In genomic region chr13:112926796-112927195, GRCm38 (mm10) we compare ENCODE assay signal across 8 mouse cellular contexts. TPM values are rescaled to one million over a fixed set of nuclear protein-coding genes. Genes with fewer than 3 reads are reported as not detected.
DNase-seq lines count a peak whose midpoint lies in the region; TF ChIP-seq lines count a peak whose summit lies in the region.

No protein-coding gene starts in this region.

- no peak for TF ChIP-seq CTCF in CH12.LX (conservative IDR thresholded peaks at IDR 0.05 in 1 of 2, IDR thresholded peaks at IDR 0.05 in 1 of 2; ENCODE audit: low read depth in 2 of 2, low read length in 2 of 2)

- H3K4me2 ChIP-seq in CH12.LX (ENCODE audit: insufficient read depth, low read depth, poor library complexity, severe bottlenecking): no peak overlapping the region

- under 1% methylated on average over 19 of the region's 19 CpGs for WGBS in heart, embryonic 10.5 days

- no peak for TF ChIP-seq POLR2A in CH12.LX (IDR thresholded peaks at IDR 0.05; ENCODE audit: low read depth, low read length)

- peak overlapping the region; percentile 12; the same call in 1 of the 2 replicates for H3K27ac ChIP-seq in CH12.LX (ENCODE audit: insufficient read depth, low read depth)
- peak overlapping the region; percentile 90 for H3K27ac ChIP-seq in heart, embryonic 10.5 days

- peaks cover 53% of the 10 kb centered on the region for H3K79me2 ChIP-seq in CH12.LX (replicated peaks; ENCODE audit: control insufficient read depth, extremely low read depth, insufficient read depth, poor library complexity, severe bottlenecking)

- H3K27me3 ChIP-seq in CH12.LX (replicated peaks): no peaks in the 10 kb centered on the region
- H3K27me3 ChIP-seq in heart, embryonic 10.5 days (ENCODE audit: insufficient read depth, poor library complexity, severe bottlenecking): no peaks in the 10 kb centered on the region

- peaks cover 7 to 28% of the 10 kb centered on the region in 2 experiments for H3K4me1 ChIP-seq in CH12.LX (ENCODE audit: control insufficient read depth in 1 of 2, insufficient read depth in 2 of 2)
- H3K4me1 ChIP-seq in heart, embryonic 10.5 days: peaks cover 12% of the 10 kb centered on the region

- in situ Hi-C loops in CH12.LX (cut with MboI; ENCODE audit: low pct_ligation_motif_present, low pct_unique_long_range_greater_than_20kb, low sequenced_read_pairs): no loop called here

- no peak for TF ChIP-seq RAD21 in CH12.LX (IDR thresholded peaks at IDR 0.05; ENCODE audit: low read depth, low read length)

- dilution Hi-C loops in CH12.LX (cut with MboI; ENCODE audit: extremely low pct_ligation_motif_present, extremely low pct_unique_long_range_greater_than_20kb, low sequenced_read_pairs): no loop called here

- H3K9me3 ChIP-seq in CH12.LX (replicated peaks; ENCODE audit: low read length): no peaks in the 10 kb centered on the region
- H3K9me3 ChIP-seq in heart, embryonic 10.5 days: no peaks in the 10 kb centered on the region

- H3K36me3 ChIP-seq in CH12.LX (replicated peaks in 1 of 2; ENCODE audit: control insufficient read depth in 1 of 2, insufficient read depth in 1 of 2, low read length in 1 of 2): peaks cover 14 to 38% of the 10 kb centered on the region in 2 experiments
- H3K36me3 ChIP-seq in heart, embryonic 10.5 days: peaks cover 19% of the 10 kb centered on the region

- peak overlapping the region; percentile 77 to 100 (median 96) for H3K4me3 ChIP-seq in CH12.LX (replicated peaks in 1 of 3; ENCODE audit: low read depth in 2 of 3, low read length in 2 of 3, poor library complexity in 1 of 3)
- peak overlapping the region; percentile 88 for H3K4me3 ChIP-seq in heart, embryonic 10.5 days

- TF ChIP-seq EP300 in CH12.LX (IDR thresholded peaks at IDR 0.05; ENCODE audit: low read length): no peak

- DNase-seq in 3T3-L1 (ENCODE audit: low read depth, low spot score) (peak; percentile 41), CH12.LX (ENCODE audit: extremely low read depth) (peak; percentile 44)
- DNase-seq in cerebellum, adult 8-10 months: peak; percentile 32
- DNase-seq in heart, embryonic 10.5 days (ENCODE audit: low spot score): no peak
- peak; percentile 42 to 61 for DNase-seq in kidney, postnatal 25 days
- peak; percentile 12 for DNase-seq in mesoderm, embryonic 11.5 days (ENCODE audit: low read depth, low spot score)
- DNase-seq in thymus, adult 18-20 months: peak; percentile 12 to 31
- DNase-seq in retina, embryonic 14.5 days (ENCODE audit: low spot score): no peak

- peak overlapping the region; percentile 99 for H3K9ac ChIP-seq in CH12.LX (ENCODE audit: insufficient read depth, low read depth)

TF ChIP-seq in CH12.LX, 34 proteins besides CTCF, POLR2A, EP300 and RAD21:
- TF ChIP-seq UBTF (IDR thresholded peaks at IDR 0.05; ENCODE audit: low read depth, low read length) (no peak), CHD1 (IDR thresholded peaks at IDR 0.05; ENCODE audit: low read depth, low read length) (0 out of 2 replicates have a peak, but pooled peaks have one; percentile 14)

RNA-seq across cellular contexts. Expression of gene Mtrex, which starts 0.4 kb away (rescaled TPM):
- total RNA-seq in CH12.LX (2012; rRNA removed) (55.0 and 65.8 TPM in 2 replicates), CH12.LX (2014; rRNA removed) (62.0 and 63.9 TPM in 2 replicates)
- 87.6 and 90.4 TPM in 2 replicates for polyA plus RNA-seq in CH12.LX (2012; ENCODE audit: insufficient read length, low read depth)
- polyA plus RNA-seq in heart, embryonic 10.5 days (2016; fragmentation: Nextera tagmentation; extraction: Ambion mirVana): 68.3 and 68.9 TPM in 2 replicates

RNA-seq across cellular contexts. Expression of gene Dhx29, which starts 0.5 kb away (rescaled TPM):
- total RNA-seq in CH12.LX (2012; rRNA removed) (13.0 and 19.9 TPM in 2 replicates), CH12.LX (2014; rRNA removed) (20.1 and 21.1 TPM in 2 replicates)
- polyA plus RNA-seq in CH12.LX (2012; ENCODE audit: insufficient read length, low read depth): 25.1 and 25.8 TPM in 2 replicates
- polyA plus RNA-seq in heart, embryonic 10.5 days (2016; fragmentation: Nextera tagmentation; extraction: Ambion mirVana): 19.7 and 24.7 TPM in 2 replicates

Comparison
In these comparisons a context has a peak if more than half of its experiments do, and no peak if none do; other contexts are left out.
1. DNase-seq: peak in 3T3-L1 (single experiment), CH12.LX (single experiment), cerebellum, adult 8-10 months (single experiment), kidney, postnatal 25 days (2 of 2), mesoderm, embryonic 11.5 days (single experiment) and thymus, adult 18-20 months (2 of 2); none in heart, embryonic 10.5 days (single experiment) and retina, embryonic 14.5 days (single experiment).